In genomic region chr10:19533846-19534245, GRCm38 (mm10) we compare ENCODE assay signal across 25 mouse cellular contexts.
"Had no signal": no experiment of that assay in that cellular context is flagged by ENCODE, and none has a peak within 500 bp of the region (broad histone marks: within the 10 kb centered on the region; RNA-seq: fewer than 3 reads in every experiment).

No protein-coding gene starts in this region.

- H3K27ac ChIP-seq: gastrocnemius, adult 2 months; heart, embryonic 10.5 days; hindbrain, embryonic 10.5 days; hindbrain, embryonic 12.5 days; hindbrain, embryonic 14.5 days; kidney, embryonic 15.5 days; kidney, postnatal 0 days; limb, embryonic 13.5 days; limb, embryonic 15.5 days; liver, embryonic 12.5 days had no signal

- DNase-seq: gastrocnemius, adult 2 months; gastrocnemius, postnatal 10 days; gastrocnemius, postnatal 25 days; heart, adult 18-20 months; heart, postnatal 10 days; heart, postnatal 4 days; kidney, adult 18-20 months; kidney, adult 8-10 months; kidney, postnatal 14 days; kidney, postnatal 36 days; layer of hippocampus, adult 9-11 months; layer of hippocampus, postnatal 36 days; left cerebral cortex, postnatal 4 days had no signal

- H3K9me3 ChIP-seq: heart, embryonic 10.5 days; hindbrain, embryonic 10.5 days; hindbrain, embryonic 12.5 days; kidney, embryonic 15.5 days; limb, embryonic 13.5 days; limb, embryonic 15.5 days; liver, embryonic 12.5 days had no signal

- H3K9ac ChIP-seq: heart, embryonic 12.5 days; hindbrain, embryonic 12.5 days; hindbrain, embryonic 14.5 days; kidney, embryonic 15.5 days; limb, embryonic 13.5 days; limb, embryonic 15.5 days; liver, embryonic 12.5 days had no signal

- ATAC-seq: hindbrain, embryonic 16.5 days; inflammation-experienced regulatory T-cells, adult 6 months; liver, embryonic 12.5 days had no signal

- H3K4me3 ChIP-seq: gastrocnemius, adult 2 months; heart, embryonic 10.5 days; heart, embryonic 12.5 days; hindbrain, embryonic 10.5 days; hindbrain, embryonic 12.5 days; kidney, embryonic 15.5 days; limb, embryonic 13.5 days; limb, embryonic 15.5 days; liver, embryonic 12.5 days had no signal

- H3K27me3 ChIP-seq: heart, embryonic 12.5 days; hindbrain, embryonic 12.5 days; kidney, embryonic 15.5 days; limb, embryonic 13.5 days; limb, embryonic 15.5 days; liver, embryonic 12.5 days had no signal

- H3K4me1 ChIP-seq: heart, embryonic 10.5 days; heart, embryonic 12.5 days; hindbrain, embryonic 10.5 days; hindbrain, embryonic 12.5 days; kidney, embryonic 15.5 days; limb, embryonic 13.5 days; limb, embryonic 15.5 days had no signal

- H3K4me2 ChIP-seq: heart, embryonic 12.5 days; hindbrain, embryonic 12.5 days; hindbrain, embryonic 14.5 days; kidney, embryonic 15.5 days; limb, embryonic 13.5 days; limb, embryonic 15.5 days; liver, embryonic 12.5 days had no signal

- H3K36me3 ChIP-seq: heart, embryonic 10.5 days; heart, embryonic 12.5 days; hindbrain, embryonic 10.5 days; hindbrain, embryonic 12.5 days; kidney, embryonic 15.5 days; limb, embryonic 13.5 days; limb, embryonic 15.5 days; liver, embryonic 12.5 days had no signal
